Mouse (Mus musculus): Measurements from ENCODE around the gene Bnip2. TPM values are rescaled to one million over a fixed set of nuclear protein-coding genes. Genes with fewer than 3 reads are reported as not detected.
A peak's percentile ranks its signal among the peaks of the same experiment; 100 is the strongest.

The Bnip2 gene
- polyA plus RNA-seq, 1 experiment from 2014 or later, result 65.6 TPM

DNA sequence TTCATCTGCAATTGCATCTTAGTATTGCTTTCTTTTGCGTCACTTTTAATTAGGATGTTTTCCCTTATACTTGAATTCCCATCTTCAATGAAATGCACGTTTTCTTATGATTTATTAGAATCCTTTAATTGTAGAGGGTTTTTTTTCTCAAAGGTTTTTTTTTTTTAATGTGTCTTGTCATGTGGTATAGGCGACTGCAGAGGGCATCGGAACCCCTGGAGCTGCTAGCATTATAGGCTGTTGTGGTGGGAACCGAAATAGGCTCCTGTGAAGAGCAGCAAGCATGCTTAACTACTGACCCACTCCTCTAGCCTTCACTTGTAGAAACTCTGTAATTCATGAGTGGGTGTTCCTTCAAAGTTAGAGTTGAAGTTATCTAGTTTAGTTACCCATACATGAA is 1.1 kb downstream of the Bnip2 start:
- ATAC-seq (ENCODE audit: low FRiP score, low TSS enrichment), result no peak
- H3K27ac ChIP-seq (replicated peaks), result no peak overlapping the region
- WGBS, result 12% methylated on average over 5 of the region's 5 CpGs
- H3K36me3 ChIP-seq (ENCODE audit: control insufficient read depth, insufficient read depth, low read length), result no peaks in the 10 kb centered on the region
- DNase-seq (ENCODE audit: low spot score), result no peak
- peak overlapping the region; percentile 52 for H3K4me2 ChIP-seq (replicated peaks; ENCODE audit: low read depth)
- no peaks in the 10 kb centered on the region for H3K27me3 ChIP-seq (ENCODE audit: control insufficient read depth, insufficient read depth, low read length)
- H3K9ac ChIP-seq (ENCODE audit: low read length), result peak overlapping the region; percentile 99; the same call in 1 of the 2 replicates
- no peaks in the 10 kb centered on the region for H3K9me3 ChIP-seq (ENCODE audit: control insufficient read depth, low read length)
- peak overlapping the region; percentile 99 for H3K4me3 ChIP-seq (ENCODE audit: low read depth, low read length)
- no peaks in the 10 kb centered on the region; the same call in 1 of the 2 replicates for H3K4me1 ChIP-seq (replicated peaks; ENCODE audit: control insufficient read depth, insufficient read depth)
- TF ChIP-seq EP300 (optimal IDR thresholded peaks at IDR 0.05) (no peak), CTCF (IDR thresholded peaks at IDR 0.05; ENCODE audit: low read depth) (peak; percentile 17; the same call in 1 of the 2 replicates)

GRCm38 (mm10) chr9:69992841-69993277 is 3.6 kb downstream of the Bnip2 start:
- Histone ChIP-seq H3K4me1 (replicated peaks; ENCODE audit: control insufficient read depth, insufficient read depth) (no peaks in the 10 kb centered on the region; the same call in 1 of the 2 replicates), H3K27me3 (ENCODE audit: control insufficient read depth, insufficient read depth, low read length) (no peaks in the 10 kb centered on the region), H3K27ac (replicated peaks) (peak overlapping the region; percentile 54; the same call in 1 of the 2 replicates), H3K36me3 (ENCODE audit: control insufficient read depth, insufficient read depth, low read length) (peaks cover 9% of the 10 kb centered on the region; the same call in 1 of the 2 replicates), H3K9ac (ENCODE audit: low read length) (no peak overlapping the region), H3K4me2 (replicated peaks; ENCODE audit: low read depth) (no peak overlapping the region), H3K4me3 (ENCODE audit: low read depth, low read length) (no peak overlapping the region), H3K9me3 (ENCODE audit: control insufficient read depth, low read length) (no peaks in the 10 kb centered on the region)
- 44% methylated on average over 5 of the region's 5 CpGs for WGBS
- ATAC-seq (ENCODE audit: low FRiP score, low TSS enrichment), result no peak; the same call in 1 of the 2 replicates
- TF ChIP-seq CTCF (IDR thresholded peaks at IDR 0.05; ENCODE audit: low read depth) (no peak), EP300 (optimal IDR thresholded peaks at IDR 0.05) (no peak)
- peak; percentile 32 for DNase-seq (ENCODE audit: low spot score)

DNA sequence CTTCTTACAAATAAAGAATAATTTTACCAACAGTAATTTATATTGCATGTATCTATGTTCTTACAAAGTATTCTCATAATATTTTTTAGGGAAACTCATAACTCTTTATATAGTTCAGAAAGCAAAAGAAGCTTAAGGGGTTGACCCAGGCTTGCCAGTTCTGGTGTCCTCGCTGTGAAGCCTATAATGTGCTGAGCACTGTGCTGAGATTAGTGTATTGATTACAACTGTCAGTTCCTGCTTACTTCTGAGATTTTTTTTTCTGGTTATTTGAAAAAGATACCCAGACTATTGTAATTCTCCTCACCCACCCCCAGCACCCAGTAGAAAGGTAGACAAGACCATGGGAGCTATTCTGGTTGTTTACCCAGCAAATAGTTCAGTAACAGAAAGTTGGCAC is 4.2 kb downstream of the Bnip2 start:
- WGBS, result 32% methylated on average over 1 of the region's 1 CpGs
- ATAC-seq (ENCODE audit: low FRiP score, low TSS enrichment), result no peak
- H3K36me3 ChIP-seq (ENCODE audit: control insufficient read depth, insufficient read depth, low read length), result peaks cover 9% of the 10 kb centered on the region; the same call in 1 of the 2 replicates
- no peak for TF ChIP-seq CTCF (IDR thresholded peaks at IDR 0.05; ENCODE audit: low read depth)
- TF ChIP-seq EP300 (optimal IDR thresholded peaks at IDR 0.05), result no peak
- DNase-seq (ENCODE audit: low spot score), result no peak
- H3K9ac ChIP-seq (ENCODE audit: low read length), result no peak overlapping the region
- H3K27me3 ChIP-seq (ENCODE audit: control insufficient read depth, insufficient read depth, low read length), result no peaks in the 10 kb centered on the region
- no peaks in the 10 kb centered on the region; the same call in 1 of the 2 replicates for H3K4me1 ChIP-seq (replicated peaks; ENCODE audit: control insufficient read depth, insufficient read depth)
- H3K27ac ChIP-seq (replicated peaks), result peak overlapping the region; percentile 54; the same call in 1 of the 2 replicates
- no peak overlapping the region for H3K4me3 ChIP-seq (ENCODE audit: low read depth, low read length)
- H3K4me2 ChIP-seq (replicated peaks; ENCODE audit: low read depth), result no peak overlapping the region
- H3K9me3 ChIP-seq (ENCODE audit: control insufficient read depth, low read length), result no peaks in the 10 kb centered on the region

GRCm38 (mm10) chr9:69994547-69994946 is 5.3 kb downstream of the Bnip2 start:
- no peaks in the 10 kb centered on the region; the same call in 1 of the 2 replicates for H3K4me1 ChIP-seq (replicated peaks; ENCODE audit: control insufficient read depth, insufficient read depth)
- H3K9ac ChIP-seq (ENCODE audit: low read length), result no peak overlapping the region
- ATAC-seq (ENCODE audit: low FRiP score, low TSS enrichment) (no peak), DNase-seq (ENCODE audit: low spot score) (no peak)
- H3K36me3 ChIP-seq (ENCODE audit: control insufficient read depth, insufficient read depth, low read length), result peaks cover 13% of the 10 kb centered on the region
- H3K27me3 ChIP-seq (ENCODE audit: control insufficient read depth, insufficient read depth, low read length), result no peaks in the 10 kb centered on the region
- no peak overlapping the region for H3K27ac ChIP-seq (replicated peaks)
- no peak overlapping the region for H3K4me2 ChIP-seq (replicated peaks; ENCODE audit: low read depth)
- TF ChIP-seq CTCF (IDR thresholded peaks at IDR 0.05; ENCODE audit: low read depth) (no peak), EP300 (optimal IDR thresholded peaks at IDR 0.05) (no peak)
- no peaks in the 10 kb centered on the region for H3K9me3 ChIP-seq (ENCODE audit: control insufficient read depth, low read length)
- 74% methylated on average over 5 of the region's 5 CpGs for WGBS
- no peak overlapping the region for H3K4me3 ChIP-seq (ENCODE audit: low read depth, low read length)

GRCm38 (mm10) chr9:69999318-69999717 is 10.1 kb downstream of the Bnip2 start:
- DNase-seq (ENCODE audit: low spot score) (no peak), ATAC-seq (ENCODE audit: low FRiP score, low TSS enrichment) (no peak)
- Histone ChIP-seq H3K9me3 (ENCODE audit: control insufficient read depth, low read length) (no peaks in the 10 kb centered on the region), H3K4me2 (replicated peaks; ENCODE audit: low read depth) (no peak overlapping the region), H3K36me3 (ENCODE audit: control insufficient read depth, insufficient read depth, low read length) (peaks cover 31% of the 10 kb centered on the region), H3K27me3 (ENCODE audit: control insufficient read depth, insufficient read depth, low read length) (no peaks in the 10 kb centered on the region), H3K27ac (replicated peaks) (no peak overlapping the region), H3K4me1 (replicated peaks; ENCODE audit: control insufficient read depth, insufficient read depth) (no peaks in the 10 kb centered on the region), H3K9ac (ENCODE audit: low read length) (no peak overlapping the region), H3K4me3 (ENCODE audit: low read depth, low read length) (no peak overlapping the region)
- WGBS, result 74% methylated on average over 1 of the region's 1 CpGs
- TF ChIP-seq CTCF (IDR thresholded peaks at IDR 0.05; ENCODE audit: low read depth) (peak; percentile 56), EP300 (optimal IDR thresholded peaks at IDR 0.05) (no peak)

- DNase-seq (ENCODE audit: low spot score), result no peak
- 0 out of 2 replicates have a peak, but pooled peaks have one; percentile 24 for ATAC-seq (ENCODE audit: low FRiP score, low TSS enrichment)
- peaks cover 31% of the 10 kb centered on the region for H3K36me3 ChIP-seq (ENCODE audit: control insufficient read depth, insufficient read depth, low read length)
- no peaks in the 10 kb centered on the region for H3K27me3 ChIP-seq (ENCODE audit: control insufficient read depth, insufficient read depth, low read length)
- no peak overlapping the region for H3K4me2 ChIP-seq (replicated peaks; ENCODE audit: low read depth)
- H3K27ac ChIP-seq (replicated peaks), result no peak overlapping the region
- 71% methylated on average over 10 of the region's 10 CpGs for WGBS
- H3K9ac ChIP-seq (ENCODE audit: low read length), result no peak overlapping the region
- TF ChIP-seq CTCF (IDR thresholded peaks at IDR 0.05; ENCODE audit: low read depth) (no peak), EP300 (optimal IDR thresholded peaks at IDR 0.05) (no peak)
- no peaks in the 10 kb centered on the region for H3K9me3 ChIP-seq (ENCODE audit: control insufficient read depth, low read length)
- no peak overlapping the region for H3K4me3 ChIP-seq (ENCODE audit: low read depth, low read length)
- H3K4me1 ChIP-seq (replicated peaks; ENCODE audit: control insufficient read depth, insufficient read depth), result no peaks in the 10 kb centered on the region
These were observed 14.2 kb downstream of the Bnip2 start for GRCm38 (mm10) chr9:70003516-70003915.

Measured in stomach, postnatal 0 days (tissue).